ENCODE assay signal across 10 mouse cellular contexts in the genomic region with DNA sequence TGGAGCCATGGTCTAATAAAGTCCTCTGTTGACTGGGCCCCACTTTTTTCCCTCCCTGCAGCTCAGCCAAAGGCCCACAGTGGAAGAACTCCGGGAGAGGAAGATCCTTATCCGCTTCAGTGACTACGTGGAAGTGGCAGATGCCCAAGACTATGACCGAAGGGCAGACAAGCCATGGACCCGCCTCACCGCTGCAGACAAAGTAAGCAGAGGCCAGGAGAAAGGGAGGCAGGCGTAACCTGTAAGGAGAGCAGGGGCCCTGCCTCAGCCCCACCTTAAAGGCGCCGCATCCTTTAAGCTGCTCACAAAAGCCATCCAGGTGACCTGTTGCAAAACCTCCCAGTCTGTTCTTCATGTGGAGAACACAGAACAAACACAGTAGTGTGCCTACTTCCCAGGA. TPM values are rescaled to one million over a fixed set of nuclear protein-coding genes. Genes with fewer than 3 reads are reported as not detected.
DNase-seq lines count a peak whose midpoint lies in the region.
"Had no signal": no experiment of that assay in that cellular context is flagged by ENCODE, and none has a peak within 500 bp of the region (broad histone marks: within the 10 kb centered on the region; RNA-seq: fewer than 3 reads in every experiment).

No protein-coding gene starts in this region.

- no peaks in the 10 kb centered on the region for H3K36me3 ChIP-seq in heart, embryonic 10.5 days
- H3K36me3 ChIP-seq in embryonic facial prominence, embryonic 10.5 days (replicated peaks): peaks cover 4% of the 10 kb centered on the region; the same call in 1 of the 2 replicates

- DNase-seq in heart, embryonic 10.5 days (ENCODE audit: low spot score): no peak
- DNase-seq in heart, adult 11 months: no peak
- no peak for DNase-seq in embryonic facial prominence, embryonic 10.5 days (ENCODE audit: low spot score)
- peak; percentile 30 for DNase-seq in heart, postnatal 4 days
- peak; percentile 64 for DNase-seq in kidney, postnatal 10 days
- DNase-seq in thymus, adult 18-20 months: no peak
- DNase-seq in adrenal gland, adult 2 months: no peak
- DNase-seq in layer of hippocampus, postnatal 10 days (ENCODE audit: low spot score in 2 of 2): no peak
- DNase-seq: gastrocnemius, postnatal 10 days; left cerebral cortex, postnatal 4 days had no signal

- no peaks in the 10 kb centered on the region for H3K9me3 ChIP-seq in heart, embryonic 10.5 days
- H3K9me3 ChIP-seq in embryonic facial prominence, embryonic 10.5 days: no peaks in the 10 kb centered on the region

- 65% methylated on average over 9 of the region's 9 CpGs for WGBS in heart, embryonic 10.5 days
- WGBS in embryonic facial prominence, embryonic 10.5 days: 73% methylated on average over 9 of the region's 9 CpGs

- peak overlapping the region; percentile 82 for H3K27ac ChIP-seq in heart, embryonic 10.5 days
- H3K27ac ChIP-seq in embryonic facial prominence, embryonic 10.5 days (replicated peaks): peak overlapping the region; percentile 44; the same call in 1 of the 2 replicates

- H3K27me3 ChIP-seq in heart, embryonic 10.5 days (ENCODE audit: insufficient read depth, poor library complexity, severe bottlenecking): no peaks in the 10 kb centered on the region
- no peaks in the 10 kb centered on the region for H3K27me3 ChIP-seq in embryonic facial prominence, embryonic 10.5 days (replicated peaks; ENCODE audit: low read depth, poor library complexity, severe bottlenecking)

- peaks cover 38% of the 10 kb centered on the region for H3K4me1 ChIP-seq in heart, embryonic 10.5 days
- H3K4me1 ChIP-seq in embryonic facial prominence, embryonic 10.5 days: peaks cover 31% of the 10 kb centered on the region

- H3K4me3 ChIP-seq in heart, embryonic 10.5 days: no peak overlapping the region
- no peak overlapping the region for H3K4me3 ChIP-seq in embryonic facial prominence, embryonic 10.5 days

RNA-seq across cellular contexts. Expression of a gene that starts 38.4 kb away (rescaled TPM):
- polyA plus RNA-seq in heart, embryonic 10.5 days (2016; fragmentation: Nextera tagmentation; extraction: Ambion mirVana): 55.0 and 55.8 TPM in 2 replicates
- 62.9 and 64.8 TPM in 2 replicates for polyA plus RNA-seq in embryonic facial prominence, embryonic 10.5 days (2016; fragmentation: Nextera tagmentation; extraction: Ambion mirVana)
- total RNA-seq in heart, postnatal 4 days (2021): 10 to 100 TPM; 40.3 to 45.0 TPM
- total RNA-seq in adrenal gland, adult 2 months (2021): 10 to 100 TPM; 16.1 to 22.6 TPM
- polyA plus RNA-seq in adrenal gland, adult 2 months (2012; rRNA removed): 12.6 and 19.5 TPM in 2 replicates
- 10 to 100 TPM; 38.6 to 40.0 TPM for total RNA-seq in layer of hippocampus, postnatal 10 days (2021)

Comparison
In these comparisons a context has a peak if more than half of its experiments do, and no peak if none do; other contexts are left out.
1. DNase-seq: peak in heart, postnatal 4 days (single experiment) and kidney, postnatal 10 days (single experiment); none in heart, embryonic 10.5 days (single experiment), heart, adult 11 months (single experiment), embryonic facial prominence, embryonic 10.5 days (single experiment), thymus, adult 18-20 months (0 of 2), adrenal gland, adult 2 months (single experiment) and layer of hippocampus, postnatal 10 days (0 of 2).